Mouse (Mus musculus) kidney, embryonic 16.5 days (tissue): ENCODE measurements around the gene Fryl. TPM values are rescaled to one million over a fixed set of nuclear protein-coding genes. Genes with fewer than 3 reads are reported as not detected.

Experiments used
- ATAC-seq: fragments of 200-750 bp; cut with Nextera tagmentation; 2 replicates; pipeline ENCODE4 v1.8.0; 2017; ENCODE audit warnings: moderate TSS enrichment; ENCODE audit not compliant: low FRiP score, low TSS enrichment
- H3K27ac ChIP-seq: fragments of 300-500 bp; sonication (generic); 2 replicates; pipeline ENCODE4 v1.5.1; 2014; ENCODE audit warnings: low read length
- H3K27me3 ChIP-seq: fragments of 300-500 bp; sonication (generic); 2 replicates; pipeline ENCODE4 v1.6.1; 2014; ENCODE audit warnings: low read length, control low read depth, mixed read lengths; ENCODE audit not compliant: insufficient read depth
- H3K36me3 ChIP-seq: fragments of 300-500 bp; sonication (generic); 2 replicates; pipeline ENCODE4 v1.6.1; 2014; ENCODE audit warnings: low read length, control low read depth, mixed read lengths; ENCODE audit not compliant: insufficient read depth
- H3K4me1 ChIP-seq: fragments of 300-500 bp; sonication (generic); 2 replicates; pipeline ENCODE4 v1.6.1; 2014; ENCODE audit warnings: low read length, control low read depth, mixed read lengths; ENCODE audit not compliant: insufficient read depth
- H3K4me2 ChIP-seq: fragments of 300-500 bp; sonication (generic); replicated peaks from 2 replicates; pipeline ENCODE4 v1.6.1; 2014; ENCODE audit warnings: low read depth, low read length
- H3K4me3 ChIP-seq: fragments of 300-500 bp; sonication (generic); 2 replicates; pipeline ENCODE4 v1.5.1; 2014; ENCODE audit warnings: mild to moderate bottlenecking, low read length
- H3K9ac ChIP-seq: fragments of 300-500 bp; sonication (generic); replicated peaks from 2 replicates; pipeline ENCODE4 v1.6.1; 2014; ENCODE audit warnings: low read length
- H3K9me3 ChIP-seq: fragments of 300-500 bp; sonication (generic); 2 replicates; pipeline ENCODE4 v1.6.1; 2016; ENCODE audit warnings: low read length, control low read depth
- WGBS: fragments of 180-500 bp; shearing (Covaris S2); extraction: QIAGEN DNeasy Blood & Tissue Kit; methylation state at CpG from one replicate; pipeline ENCODE4 v1.1.7; 2014; 5-methylcytosine and 5-hydroxymethylcytosine counted together
- polyA plus RNA-seq: library from polyadenylated mRNA; unstranded; fragments of >200 nt; fragmentation: Nextera tagmentation; extraction: Ambion mirVana; gene quantifications from 2 replicates; pipeline ENCODE4 v1.2.1, GENCODE M21; 2015

The Fryl gene
- polyA plus RNA-seq, 1 experiment from 2014 or later = 27.9 TPM

DNA sequence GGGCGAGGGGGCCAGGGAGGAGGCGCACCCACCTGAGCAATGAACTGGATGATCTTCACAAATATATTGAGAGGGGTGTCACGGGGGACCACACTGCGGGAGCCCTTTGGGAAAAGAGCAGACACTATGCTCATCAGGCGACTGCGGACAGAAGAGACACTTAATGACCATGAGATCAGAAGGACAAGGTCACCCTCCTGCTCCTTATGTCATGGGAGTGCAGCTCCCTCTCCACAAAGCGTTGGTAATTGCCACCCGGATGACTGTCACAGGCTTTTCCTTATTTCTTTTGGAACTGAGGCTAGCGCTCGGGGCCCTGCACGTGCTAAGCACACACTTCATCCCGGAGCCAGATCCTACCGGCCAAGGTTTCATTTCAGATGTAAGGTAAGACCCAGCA is 144.1 kb downstream of the Fryl start:
- no peak for ATAC-seq
- peaks cover 24% of the 10 kb centered on the region for H3K36me3 ChIP-seq
- WGBS = 78% methylated on average over 13 of the region's 13 CpGs

DNA sequence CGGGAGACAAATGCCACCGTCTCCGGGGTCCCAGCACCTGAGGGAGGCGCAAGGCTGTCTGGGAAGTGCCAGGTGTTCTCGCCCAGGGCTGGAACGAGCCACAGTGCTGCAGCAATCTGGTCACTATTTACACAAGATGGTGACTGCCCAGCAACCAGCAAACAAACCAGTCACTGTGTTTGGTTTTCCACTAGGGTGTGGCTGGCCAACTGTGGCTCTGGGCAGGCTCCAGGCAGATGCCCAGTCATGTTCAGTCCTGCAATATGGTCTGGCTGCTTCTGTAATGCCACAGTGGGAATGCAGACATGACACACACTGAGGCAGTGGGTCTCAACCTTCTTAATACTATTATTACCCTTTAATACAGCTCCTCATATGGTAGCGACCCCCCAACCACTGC is 152.8 kb downstream of the Fryl start:
- no peak for ATAC-seq
- H3K27ac ChIP-seq = no peak overlapping the region
- H3K4me1 ChIP-seq = no peaks in the 10 kb centered on the region
- WGBS = 91% methylated on average over 7 of the region's 7 CpGs
- H3K4me3 ChIP-seq = no peak overlapping the region
- peaks cover 33% of the 10 kb centered on the region; the same call in 1 of the 2 replicates for H3K36me3 ChIP-seq
- no peaks in the 10 kb centered on the region for H3K27me3 ChIP-seq
- H3K9me3 ChIP-seq = no peaks in the 10 kb centered on the region
- H3K4me2 ChIP-seq = no peak overlapping the region
- no peak overlapping the region for H3K9ac ChIP-seq

More for the DNA sequence above, 144.1 kb downstream of the Fryl start:
- no peak overlapping the region for H3K4me3 ChIP-seq
- H3K27ac ChIP-seq = no peak overlapping the region
- no peaks in the 10 kb centered on the region for H3K27me3 ChIP-seq
- no peak overlapping the region for H3K9ac ChIP-seq
- H3K4me2 ChIP-seq = no peak overlapping the region
- H3K4me1 ChIP-seq = no peaks in the 10 kb centered on the region
- H3K9me3 ChIP-seq = no peaks in the 10 kb centered on the region

DNA sequence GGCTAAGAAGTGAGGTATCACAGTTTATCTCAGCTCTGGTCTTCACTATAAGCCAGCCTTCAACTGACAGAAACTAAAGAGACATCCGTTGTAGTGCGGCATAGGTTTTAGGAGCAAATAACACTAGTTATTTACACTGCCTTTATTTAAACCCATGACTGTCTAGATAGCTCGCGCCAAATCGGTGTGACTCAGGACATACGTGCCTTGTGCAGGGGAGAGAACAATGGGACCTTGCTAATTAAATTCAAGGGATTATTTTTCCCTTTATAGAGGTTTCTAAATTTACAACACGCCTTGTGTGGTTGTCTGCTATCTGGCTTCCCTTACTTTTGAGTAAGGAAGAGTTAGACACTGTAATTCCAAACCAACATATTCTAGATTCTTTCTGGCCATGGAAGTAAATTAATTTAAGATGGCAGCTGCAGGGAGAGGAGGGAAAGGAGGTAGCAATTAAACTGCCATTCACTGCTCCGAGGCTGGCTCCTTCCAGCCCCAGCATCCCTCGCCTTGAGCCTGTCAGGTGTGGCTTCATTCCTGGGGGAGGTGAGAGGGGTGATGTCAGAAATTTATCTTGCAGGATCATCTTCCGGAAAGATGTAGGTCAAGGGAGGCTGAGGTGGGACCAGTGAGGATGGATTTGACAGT is 154.0 kb downstream of the Fryl start:
- peak; percentile 87 for ATAC-seq
- WGBS = 37% methylated on average over 10 of the region's 10 CpGs
- Histone ChIP-seq H3K27ac (no peak overlapping the region), H3K9me3 (no peaks in the 10 kb centered on the region), H3K9ac (no peak overlapping the region), H3K4me3 (no peak overlapping the region), H3K4me1 (no peaks in the 10 kb centered on the region), H3K4me2 (no peak overlapping the region), H3K36me3 (peaks cover 29% of the 10 kb centered on the region; the same call in 1 of the 2 replicates), H3K27me3 (no peaks in the 10 kb centered on the region)

DNA sequence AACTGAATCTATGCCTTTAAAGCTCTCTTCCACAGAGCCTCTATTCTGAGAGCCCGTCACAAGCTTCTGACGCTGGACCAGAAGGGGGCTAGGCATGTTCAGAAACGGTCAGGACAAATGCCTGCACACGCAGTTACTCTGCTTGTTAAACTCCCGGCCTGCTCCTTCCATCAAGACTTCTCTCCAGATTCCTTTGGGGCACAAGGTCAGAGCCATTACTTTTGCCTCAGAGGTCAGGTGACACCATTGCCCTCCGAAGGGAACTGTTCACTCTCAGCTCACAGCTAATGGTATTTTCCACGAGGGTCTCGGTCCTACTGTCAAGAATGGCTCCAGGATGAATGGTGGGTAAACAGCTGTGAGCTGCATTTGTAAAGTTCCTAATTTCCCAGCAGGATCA is 164.2 kb downstream of the Fryl start:
- Histone ChIP-seq H3K4me2 (no peak overlapping the region), H3K27ac (no peak overlapping the region), H3K27me3 (no peaks in the 10 kb centered on the region), H3K4me3 (no peak overlapping the region), H3K4me1 (no peaks in the 10 kb centered on the region), H3K36me3 (peaks cover 55% of the 10 kb centered on the region), H3K9ac (no peak overlapping the region), H3K9me3 (no peaks in the 10 kb centered on the region)
- WGBS = 32% methylated on average over 8 of the region's 8 CpGs
- no peak for ATAC-seq

DNA sequence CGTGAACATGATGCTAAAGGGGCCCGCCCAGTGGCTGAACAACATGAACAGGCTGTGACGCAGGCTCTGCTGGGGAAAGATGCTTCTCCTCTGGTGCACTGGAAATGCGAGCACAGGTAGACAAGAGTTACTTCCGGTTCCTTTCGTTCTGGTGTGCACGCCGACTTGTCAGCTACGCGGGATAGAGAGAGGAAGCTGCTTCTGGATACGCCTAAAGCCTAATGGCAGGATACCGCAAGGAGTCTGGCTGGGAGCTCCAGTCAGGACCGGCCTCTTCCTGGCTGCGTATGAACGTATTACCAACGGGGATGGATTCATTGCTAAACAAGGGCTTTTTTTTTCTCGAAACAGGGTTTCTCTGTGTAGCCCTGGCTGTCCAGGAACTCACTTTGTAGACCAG is 167.3 kb downstream of the Fryl start:
- no peak overlapping the region for H3K4me2 ChIP-seq
- no peaks in the 10 kb centered on the region for H3K27me3 ChIP-seq
- no peak overlapping the region for H3K9ac ChIP-seq
- H3K36me3 ChIP-seq = peaks cover 48% of the 10 kb centered on the region
- H3K4me1 ChIP-seq = no peaks in the 10 kb centered on the region
- 93% methylated on average over 17 of the region's 17 CpGs for WGBS
- H3K4me3 ChIP-seq = no peak overlapping the region
- no peak overlapping the region for H3K27ac ChIP-seq
- no peak for ATAC-seq
- no peaks in the 10 kb centered on the region for H3K9me3 ChIP-seq

DNA sequence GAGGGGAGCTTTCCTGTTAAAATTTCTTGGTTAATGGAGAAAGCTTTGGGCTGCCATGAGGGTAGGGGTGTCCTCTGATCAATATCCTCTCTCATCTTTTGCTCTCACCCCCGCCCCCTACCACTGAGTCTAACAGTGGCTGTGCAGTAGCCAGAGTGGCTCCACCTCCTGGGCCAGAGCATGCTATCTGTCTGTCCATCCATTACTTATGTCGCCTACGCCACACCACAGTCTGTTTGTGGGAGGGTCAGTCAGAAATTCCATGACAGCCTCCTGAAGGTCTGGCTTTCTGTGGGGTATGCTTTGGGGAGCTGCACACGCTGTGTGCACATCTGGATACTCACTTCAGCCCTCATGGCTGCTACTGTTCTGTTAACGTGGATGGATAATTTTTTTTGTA is 174.9 kb downstream of the Fryl start:
- Histone ChIP-seq H3K9ac (no peak overlapping the region), H3K4me1 (no peaks in the 10 kb centered on the region), H3K27me3 (no peaks in the 10 kb centered on the region), H3K9me3 (no peaks in the 10 kb centered on the region), H3K4me2 (no peak overlapping the region), H3K4me3 (no peak overlapping the region), H3K36me3 (peaks cover 53% of the 10 kb centered on the region), H3K27ac (no peak overlapping the region)
- 86% methylated on average over 5 of the region's 5 CpGs for WGBS
- no peak; the same call in 1 of the 2 replicates for ATAC-seq

DNA sequence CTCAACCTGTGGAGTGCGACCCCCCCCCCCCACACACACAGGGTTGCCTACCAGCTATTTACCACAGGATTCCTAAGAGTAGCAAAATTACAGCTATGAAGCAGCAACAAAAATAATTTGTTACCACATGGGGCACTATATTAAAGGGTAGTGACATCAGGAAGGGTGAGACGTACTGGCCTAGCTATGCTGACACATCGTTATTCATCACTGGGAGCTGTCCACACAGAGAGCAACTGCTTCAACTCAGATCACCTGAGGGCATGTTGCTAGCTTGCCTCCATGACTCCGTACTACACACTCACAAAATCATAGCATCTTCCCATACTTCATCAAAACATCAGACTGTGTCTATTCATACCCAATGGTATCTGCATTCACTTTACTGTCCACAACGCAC is 176.6 kb downstream of the Fryl start:
- Histone ChIP-seq H3K4me2 (no peak overlapping the region), H3K27me3 (no peaks in the 10 kb centered on the region), H3K9ac (no peak overlapping the region), H3K27ac (no peak overlapping the region), H3K4me1 (no peaks in the 10 kb centered on the region), H3K36me3 (peaks cover 61% of the 10 kb centered on the region), H3K4me3 (no peak overlapping the region), H3K9me3 (no peaks in the 10 kb centered on the region)
- 76% methylated on average over 5 of the region's 5 CpGs for WGBS
- no peak for ATAC-seq

DNA sequence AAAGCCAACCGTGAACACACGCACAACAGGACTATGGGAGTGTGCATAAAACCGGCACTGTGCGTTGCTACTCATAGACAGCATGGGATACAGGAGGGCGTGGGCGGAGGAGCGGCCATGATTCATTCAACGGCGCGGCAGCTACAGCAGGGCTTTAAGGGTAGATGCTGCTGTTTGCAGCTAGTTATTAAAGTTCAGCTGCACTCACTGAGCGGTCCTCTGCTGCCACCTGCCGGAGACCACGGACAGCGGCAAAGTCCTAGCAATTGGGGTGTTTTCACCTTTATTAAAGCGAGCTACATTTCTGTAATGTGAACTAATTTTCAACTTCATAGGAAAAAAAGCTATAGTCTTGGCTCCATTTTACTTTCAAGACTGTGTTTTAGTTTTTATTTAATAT is 185.1 kb downstream of the Fryl start:
- peak; percentile 76 for ATAC-seq
- H3K27me3 ChIP-seq = no peaks in the 10 kb centered on the region
- no peaks in the 10 kb centered on the region for H3K9me3 ChIP-seq
- H3K9ac ChIP-seq = no peak overlapping the region
- H3K4me3 ChIP-seq = no peak overlapping the region
- H3K36me3 ChIP-seq = peaks cover 50% of the 10 kb centered on the region
- WGBS = 33% methylated on average over 15 of the region's 15 CpGs
- H3K27ac ChIP-seq = no peak overlapping the region
- H3K4me2 ChIP-seq = no peak overlapping the region
- no peaks in the 10 kb centered on the region; the same call in 1 of the 2 replicates for H3K4me1 ChIP-seq

DNA sequence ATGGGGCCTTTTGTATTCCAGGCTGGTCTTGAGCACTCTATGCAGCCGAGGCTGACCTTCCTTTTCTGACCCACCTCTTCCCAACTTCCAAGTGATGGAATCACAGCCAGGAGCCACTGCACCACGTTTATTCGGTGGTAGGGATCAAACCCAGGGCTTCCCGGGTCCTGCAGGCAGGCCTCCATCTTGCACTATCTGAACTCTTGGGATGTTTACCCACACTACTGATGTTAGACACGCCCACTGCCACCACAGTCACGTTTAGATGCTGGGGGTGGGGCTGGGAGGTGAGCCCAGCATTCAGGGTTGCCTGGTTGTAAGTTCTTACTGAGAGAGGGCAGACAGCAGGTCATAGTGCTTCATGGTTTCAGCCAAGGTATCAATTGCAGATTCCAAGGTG is 189.5 kb downstream of the Fryl start:
- no peaks in the 10 kb centered on the region for H3K9me3 ChIP-seq
- H3K27ac ChIP-seq = no peak overlapping the region
- no peaks in the 10 kb centered on the region for H3K27me3 ChIP-seq
- WGBS = 58% methylated on average over 6 of the region's 6 CpGs
- H3K4me2 ChIP-seq = no peak overlapping the region
- H3K36me3 ChIP-seq = peaks cover 33% of the 10 kb centered on the region
- H3K9ac ChIP-seq = no peak overlapping the region
- no peak overlapping the region for H3K4me3 ChIP-seq
- no peak; the same call in 1 of the 2 replicates for ATAC-seq
- H3K4me1 ChIP-seq = peaks cover 6% of the 10 kb centered on the region; the same call in 1 of the 2 replicates

DNA sequence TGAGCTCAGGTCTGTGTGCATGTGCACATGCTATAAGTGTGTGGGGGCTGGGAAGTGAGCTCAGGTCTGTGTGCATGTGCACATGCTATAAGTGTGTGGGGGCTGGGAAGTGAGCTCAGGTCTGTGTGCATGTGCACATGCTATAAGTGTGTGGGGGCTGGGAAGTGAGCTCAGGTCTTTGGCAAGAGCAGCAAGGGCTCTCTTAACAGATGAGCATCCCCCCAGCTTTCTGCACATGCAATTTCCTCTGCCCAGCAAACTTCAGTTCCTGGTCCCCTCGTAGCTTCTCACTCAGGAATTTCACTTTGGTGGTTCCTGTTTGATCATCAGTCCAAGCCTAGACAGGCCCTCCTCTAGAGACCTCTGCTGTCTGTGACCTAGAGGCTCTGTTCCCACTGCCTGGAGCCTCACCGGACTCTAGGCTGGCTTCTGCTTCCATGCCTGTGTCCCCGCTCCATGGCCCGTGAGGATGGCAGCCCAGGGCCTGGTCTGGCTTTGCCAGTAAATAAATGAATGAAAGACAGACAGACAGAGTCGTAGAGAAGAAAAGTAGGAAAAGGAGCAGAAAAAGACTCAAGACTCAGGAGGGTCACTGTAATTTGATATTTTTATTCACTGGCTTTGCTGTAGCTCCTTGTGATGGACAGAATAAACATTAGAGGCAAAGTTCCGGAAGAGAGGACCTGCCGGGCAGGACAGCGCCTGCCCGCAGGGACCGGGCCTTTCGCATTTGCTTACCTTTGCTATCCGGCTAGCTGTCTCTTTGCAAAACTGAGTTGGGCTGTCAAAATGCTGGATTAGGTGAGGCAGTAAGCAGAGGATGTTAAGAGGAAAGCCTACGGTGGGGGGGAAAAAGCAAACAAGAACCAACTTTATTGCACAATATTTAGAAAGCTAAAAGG is 192.4 kb downstream of the Fryl start:
- no peaks in the 10 kb centered on the region for H3K9me3 ChIP-seq
- no peak overlapping the region for H3K9ac ChIP-seq
- H3K4me1 ChIP-seq = peaks cover 6% of the 10 kb centered on the region; the same call in 1 of the 2 replicates
- H3K27ac ChIP-seq = no peak overlapping the region
- WGBS = 28% methylated on average over 13 of the region's 13 CpGs
- H3K36me3 ChIP-seq = peaks cover 40% of the 10 kb centered on the region
- ATAC-seq = peak; percentile 61; the same call in 1 of the 2 replicates
- H3K27me3 ChIP-seq = no peaks in the 10 kb centered on the region
- H3K4me3 ChIP-seq = no peak overlapping the region
- H3K4me2 ChIP-seq = no peak overlapping the region
